Mouse (Mus musculus) liver, embryonic 13.5 days (tissue): ENCODE data around the gene Parvb. TPM values are rescaled to one million over a fixed set of nuclear protein-coding genes. Genes with fewer than 3 reads are reported as not detected.

ENCODE experiments used
- ATAC-seq: fragments of 200-750 bp; cut with Nextera tagmentation; 2 replicates; pipeline ENCODE4 v1.8.0; 2017; ENCODE audit warnings: low read depth, mild to moderate bottlenecking, moderate number of reproducible peaks, moderate library complexity
- DNase-seq: peaks from one replicate; pipeline ENCODE4 v3.0.0; 2022
- H3K27ac ChIP-seq: fragments of 300-500 bp; sonication (generic); 2 replicates; pipeline ENCODE4 v1.5.1; 2015; ENCODE audit warnings: moderate library complexity, mild to moderate bottlenecking, inconsistent platforms
- H3K27me3 ChIP-seq: fragments of 300-500 bp; sonication (generic); 2 replicates; pipeline ENCODE4 v1.6.1; 2015; ENCODE audit warnings: mild to moderate bottlenecking, inconsistent platforms
- H3K36me3 ChIP-seq: fragments of 300-500 bp; sonication (generic); 2 replicates; pipeline ENCODE4 v1.6.1; 2015; ENCODE audit warnings: mild to moderate bottlenecking, inconsistent platforms
- H3K4me1 ChIP-seq: fragments of 300-500 bp; sonication (generic); replicated peaks from 2 replicates; pipeline ENCODE4 v1.6.1; 2015; ENCODE audit warnings: inconsistent platforms
- H3K4me2 ChIP-seq: fragments of 300-500 bp; sonication (generic); 2 replicates; pipeline ENCODE4 v1.6.1; 2015; ENCODE audit warnings: inconsistent platforms, mild to moderate bottlenecking, moderate library complexity
- H3K4me3 ChIP-seq: fragments of 300-500 bp; sonication (generic); replicated peaks from 2 replicates; pipeline ENCODE4 v1.5.1; 2015; ENCODE audit warnings: mild to moderate bottlenecking, inconsistent platforms
- H3K9ac ChIP-seq: fragments of 300-500 bp; sonication (generic); 2 replicates; pipeline ENCODE4 v1.6.1; 2015; ENCODE audit warnings: mild to moderate bottlenecking, inconsistent platforms
- H3K9me3 ChIP-seq: fragments of 300-500 bp; sonication (generic); replicated peaks from 2 replicates; pipeline ENCODE4 v1.6.1; 2016; ENCODE audit warnings: inconsistent platforms
- WGBS: fragments of 180-500 bp; shearing (Covaris S2); methylation state at CpG from one replicate; pipeline ENCODE4 v1.1.7; 2015; ENCODE audit not compliant: insufficient replicate concordance; 5-methylcytosine and 5-hydroxymethylcytosine counted together
- polyA plus RNA-seq: library from polyadenylated mRNA; unstranded; fragments of >200 nt; fragmentation: Nextera tagmentation; extraction: Ambion mirVana; gene quantifications from 2 replicates; pipeline ENCODE4 v1.2.1, GENCODE M21; 2015

Gene Parvb
- polyA plus RNA-seq, 1 experiment from 2014 or later, result 6.7 TPM

- DNase-seq (no peak), ATAC-seq (no peak)
- Histone ChIP-seq H3K4me1 (peaks cover 31% of the 10 kb centered on the region), H3K9me3 (no peaks in the 10 kb centered on the region), H3K27me3 (peaks cover 19% of the 10 kb centered on the region; the same call in 1 of the 2 replicates), H3K36me3 (peaks cover 16% of the 10 kb centered on the region), H3K4me3 (no peak overlapping the region), H3K9ac (no peak overlapping the region), H3K4me2 (no peak overlapping the region), H3K27ac (no peak overlapping the region)
- 28% methylated on average over 9 of the region's 9 CpGs for WGBS
These were observed 13.0 kb upstream of the Parvb start for GRCm38 (mm10) chr15:84218783-84219271.

DNA sequence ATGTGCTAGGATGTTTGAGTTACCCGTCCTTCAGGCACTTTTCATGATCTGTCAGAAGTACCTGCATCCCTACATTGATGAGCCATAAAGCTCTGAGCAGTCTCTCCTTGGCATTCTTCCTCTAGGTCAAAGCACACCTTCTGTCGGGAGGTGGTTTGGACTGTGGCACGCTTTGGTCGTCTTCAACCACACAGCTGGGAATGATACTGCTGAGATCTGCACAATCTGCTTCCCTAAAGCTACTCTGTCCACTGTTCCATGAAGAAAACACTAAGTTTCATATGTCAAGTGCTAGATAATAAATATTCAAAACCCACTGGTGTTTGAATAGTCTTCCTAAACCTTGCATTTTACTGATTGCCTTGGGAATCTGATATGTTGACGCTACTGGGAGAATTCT lies 10.3 kb upstream of the Parvb start:
- DNase-seq (no peak), ATAC-seq (no peak)
- no peak overlapping the region for H3K4me2 ChIP-seq
- H3K36me3 ChIP-seq, result no peaks in the 10 kb centered on the region
- no peak overlapping the region for H3K27ac ChIP-seq
- H3K27me3 ChIP-seq, result peaks cover 40% of the 10 kb centered on the region; the same call in 1 of the 2 replicates
- WGBS, result 71% methylated on average over 5 of the region's 5 CpGs
- peaks cover 25% of the 10 kb centered on the region for H3K4me1 ChIP-seq
- no peaks in the 10 kb centered on the region for H3K9me3 ChIP-seq
- H3K9ac ChIP-seq, result no peak overlapping the region
- H3K4me3 ChIP-seq, result no peak overlapping the region

- no peaks in the 10 kb centered on the region for H3K9me3 ChIP-seq
- no peaks in the 10 kb centered on the region for H3K36me3 ChIP-seq
- peaks cover 6% of the 10 kb centered on the region for H3K4me1 ChIP-seq
- H3K4me3 ChIP-seq, result no peak overlapping the region
- no peak overlapping the region for H3K4me2 ChIP-seq
- peaks cover 40% of the 10 kb centered on the region; the same call in 1 of the 2 replicates for H3K27me3 ChIP-seq
- DNase-seq, result no peak
- WGBS, result 44% methylated on average over 6 of the region's 6 CpGs
- ATAC-seq, result no peak
- no peak overlapping the region for H3K27ac ChIP-seq
- H3K9ac ChIP-seq, result no peak overlapping the region
These were observed 8.4 kb upstream of the Parvb start for GRCm38 (mm10) chr15:84223423-84223822.

DNA sequence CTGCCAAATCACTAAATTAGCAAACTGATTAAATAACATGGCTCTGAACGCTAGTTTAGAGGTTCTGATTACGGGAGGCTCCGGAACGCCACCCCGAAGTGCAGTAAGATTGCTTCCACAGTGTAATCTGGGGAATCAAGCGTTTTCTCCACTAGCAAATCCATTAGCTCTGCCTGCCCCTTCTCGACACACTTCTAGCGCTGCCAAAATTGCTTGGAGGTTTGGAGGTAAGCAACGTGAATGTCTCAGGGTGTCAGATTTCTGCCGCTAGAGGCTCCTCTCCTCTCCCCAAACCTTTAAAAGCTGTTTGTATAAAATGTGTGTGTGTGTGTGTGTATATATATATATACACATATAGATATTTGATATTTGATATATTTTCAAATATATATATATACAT lies 7.1 kb upstream of the Parvb start:
- Histone ChIP-seq H3K36me3 (no peaks in the 10 kb centered on the region), H3K9ac (no peak overlapping the region), H3K27me3 (peaks cover 30% of the 10 kb centered on the region; the same call in 1 of the 2 replicates), H3K4me1 (peaks cover 6% of the 10 kb centered on the region), H3K27ac (no peak overlapping the region), H3K4me3 (no peak overlapping the region), H3K9me3 (no peaks in the 10 kb centered on the region), H3K4me2 (no peak overlapping the region)
- ATAC-seq (no peak), DNase-seq (no peak)
- WGBS, result 54% methylated on average over 10 of the region's 10 CpGs

DNA sequence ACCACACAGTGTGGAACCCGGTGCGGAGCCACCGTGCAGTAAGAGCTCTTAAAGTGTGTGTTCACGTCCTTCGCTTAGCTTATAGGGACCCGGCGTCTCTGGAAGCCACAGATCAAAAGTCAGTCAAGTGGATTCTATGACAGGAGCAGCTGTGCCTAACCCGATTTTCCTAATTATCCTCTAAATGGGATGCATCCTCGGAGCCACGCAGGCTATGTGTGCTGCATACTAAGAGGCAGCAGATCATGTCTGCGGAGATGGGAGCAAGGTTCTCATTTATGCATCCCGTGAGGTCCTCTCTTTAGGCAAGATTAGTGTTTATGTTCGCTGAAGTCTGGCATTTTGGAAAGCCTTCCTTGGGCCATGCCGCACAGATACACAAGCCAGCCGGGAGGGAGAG lies 4.9 kb upstream of the Parvb start:
- Histone ChIP-seq H3K9ac (no peak overlapping the region), H3K27me3 (peaks cover 29% of the 10 kb centered on the region; the same call in 1 of the 2 replicates), H3K36me3 (no peaks in the 10 kb centered on the region), H3K27ac (no peak overlapping the region), H3K4me3 (no peak overlapping the region), H3K9me3 (no peaks in the 10 kb centered on the region), H3K4me2 (no peak overlapping the region), H3K4me1 (peaks cover 28% of the 10 kb centered on the region)
- ATAC-seq, result no peak
- DNase-seq, result no peak
- 72% methylated on average over 15 of the region's 15 CpGs for WGBS

DNA sequence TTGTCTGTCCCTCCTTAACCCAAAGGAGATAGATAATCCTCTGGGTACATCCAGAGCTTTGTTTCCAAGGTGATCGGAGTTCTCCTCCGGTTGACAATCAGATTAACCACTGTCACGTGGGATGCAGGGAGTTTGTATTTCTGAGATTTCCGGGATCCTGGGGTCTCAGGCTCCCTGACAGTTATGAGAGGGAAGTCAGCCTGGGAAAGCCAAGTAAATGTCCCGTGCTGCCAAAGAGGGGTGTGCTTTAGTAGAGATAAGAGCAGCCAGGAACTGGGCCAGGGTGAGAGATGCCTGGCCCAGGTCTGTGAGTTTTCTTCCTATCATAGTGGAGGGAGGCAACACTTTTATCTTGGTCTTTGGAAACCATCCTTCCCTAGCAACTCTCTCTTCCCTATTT lies 1.2 kb upstream of the Parvb start:
- H3K36me3 ChIP-seq, result peaks cover 5% of the 10 kb centered on the region; the same call in 1 of the 2 replicates
- peak overlapping the region; percentile 80 for H3K9ac ChIP-seq
- peak overlapping the region; percentile 89 for H3K27ac ChIP-seq
- ATAC-seq, result peak; percentile 80
- no peaks in the 10 kb centered on the region for H3K9me3 ChIP-seq
- peak overlapping the region; percentile 78 for H3K4me3 ChIP-seq
- peak; percentile 33 for DNase-seq
- H3K4me2 ChIP-seq, result peak overlapping the region; percentile 96
- peaks cover 16% of the 10 kb centered on the region; the same call in 1 of the 2 replicates for H3K27me3 ChIP-seq
- peaks cover 56% of the 10 kb centered on the region for H3K4me1 ChIP-seq
- 7% methylated on average over 5 of the region's 5 CpGs for WGBS

- peak overlapping the region; percentile 89 for H3K27ac ChIP-seq
- peak overlapping the region; percentile 78 for H3K4me3 ChIP-seq
- H3K4me1 ChIP-seq, result peaks cover 60% of the 10 kb centered on the region
- peak; percentile 95 for ATAC-seq
- peak overlapping the region; percentile 80 for H3K9ac ChIP-seq
- peak; percentile 78 for DNase-seq
- peaks cover 5% of the 10 kb centered on the region; the same call in 1 of the 2 replicates for H3K36me3 ChIP-seq
- peak overlapping the region; percentile 96 for H3K4me2 ChIP-seq
- 3% methylated on average over 13 of the region's 16 CpGs for WGBS
- H3K27me3 ChIP-seq, result peaks cover 10% of the 10 kb centered on the region; the same call in 1 of the 2 replicates
- H3K9me3 ChIP-seq, result no peaks in the 10 kb centered on the region
These were observed 630 bp upstream of the Parvb start for GRCm38 (mm10) chr15:84231113-84231712.

- Histone ChIP-seq H3K9me3 (no peaks in the 10 kb centered on the region), H3K4me3 (peak overlapping the region; percentile 78), H3K27me3 (no peaks in the 10 kb centered on the region), H3K4me2 (peak overlapping the region; percentile 96), H3K9ac (peak overlapping the region; percentile 80), H3K36me3 (peaks cover 5% of the 10 kb centered on the region; the same call in 1 of the 2 replicates), H3K4me1 (peaks cover 60% of the 10 kb centered on the region), H3K27ac (peak overlapping the region; percentile 89; the same call in 1 of the 2 replicates)
- ATAC-seq, result no peak
- WGBS, result 34% methylated on average over 8 of the region's 8 CpGs
- no peak for DNase-seq
These were observed 766 bp downstream of the Parvb start for GRCm38 (mm10) chr15:84232609-84233008.

GRCm38 (mm10) chr15:84234794-84235581 lies 3.1 kb downstream of the Parvb start:
- no peaks in the 10 kb centered on the region for H3K9me3 ChIP-seq
- H3K9ac ChIP-seq, result no peak overlapping the region
- 64% methylated on average over 7 of the region's 7 CpGs for WGBS
- DNase-seq, result no peak
- no peak for ATAC-seq
- no peak overlapping the region for H3K4me3 ChIP-seq
- peaks cover 5% of the 10 kb centered on the region for H3K27me3 ChIP-seq
- H3K27ac ChIP-seq, result peak overlapping the region; percentile 27; the same call in 1 of the 2 replicates
- H3K4me2 ChIP-seq, result 0 out of 2 replicates have a peak overlapping the region, but pooled peaks have one; percentile 23
- H3K4me1 ChIP-seq, result peaks cover 74% of the 10 kb centered on the region
- H3K36me3 ChIP-seq, result peaks cover 5% of the 10 kb centered on the region; the same call in 1 of the 2 replicates

DNA sequence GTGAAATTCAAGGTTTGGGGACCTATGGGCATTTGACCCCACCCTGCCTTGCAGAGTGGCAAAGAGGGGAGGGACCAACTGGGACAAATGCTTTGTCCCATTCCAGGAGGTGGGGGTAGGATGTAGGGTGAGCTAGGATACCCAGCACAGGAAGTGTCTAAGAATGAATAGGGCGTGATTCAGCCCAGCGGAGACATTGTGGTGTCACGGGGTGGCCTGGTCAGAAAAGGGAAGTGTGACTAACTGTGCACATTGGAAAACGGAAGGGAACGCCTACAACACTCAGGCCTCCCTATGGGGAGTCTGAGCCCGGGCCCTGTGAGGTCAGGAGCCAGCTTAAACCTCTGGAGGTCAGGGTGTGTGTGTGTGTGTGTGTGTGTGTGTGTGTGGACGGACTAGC lies 3.8 kb downstream of the Parvb start:
- Histone ChIP-seq H3K27ac (no peak overlapping the region), H3K4me3 (no peak overlapping the region)
- no peak for ATAC-seq

GRCm38 (mm10) chr15:84238552-84238951 lies 6.7 kb downstream of the Parvb start:
- Histone ChIP-seq H3K27me3 (peaks cover 5% of the 10 kb centered on the region), H3K4me3 (no peak overlapping the region), H3K9me3 (no peaks in the 10 kb centered on the region), H3K9ac (no peak overlapping the region), H3K36me3 (peaks cover 5% of the 10 kb centered on the region; the same call in 1 of the 2 replicates), H3K4me1 (peaks cover 38% of the 10 kb centered on the region), H3K4me2 (no peak overlapping the region), H3K27ac (no peak overlapping the region)
- DNase-seq (no peak), ATAC-seq (no peak)
- 54% methylated on average over 15 of the region's 15 CpGs for WGBS

More for the DNA sequence above, 3.8 kb downstream of the Parvb start:
- peaks cover 67% of the 10 kb centered on the region for H3K4me1 ChIP-seq
- 27% methylated on average over 7 of the region's 7 CpGs for WGBS
- no peak for DNase-seq
- H3K27me3 ChIP-seq, result peaks cover 5% of the 10 kb centered on the region
- H3K4me2 ChIP-seq, result no peak overlapping the region
- no peak overlapping the region for H3K9ac ChIP-seq
- H3K36me3 ChIP-seq, result peaks cover 5% of the 10 kb centered on the region; the same call in 1 of the 2 replicates
- H3K9me3 ChIP-seq, result no peaks in the 10 kb centered on the region
